Mouse (Mus musculus): Measurements from ENCODE around the gene Smok2b.
"Not testable (repeated sequence)": the region's sequence is repeated elsewhere in the genome, so short reads cannot be mapped to it uniquely, and the experiment has no call there.

The Smok2b gene

GRCm38 (mm10) chr17:13240807-13241727 is 11.0 kb downstream of the Smok2b start:
- DNase-seq = not testable (repeated sequence)

DNA sequence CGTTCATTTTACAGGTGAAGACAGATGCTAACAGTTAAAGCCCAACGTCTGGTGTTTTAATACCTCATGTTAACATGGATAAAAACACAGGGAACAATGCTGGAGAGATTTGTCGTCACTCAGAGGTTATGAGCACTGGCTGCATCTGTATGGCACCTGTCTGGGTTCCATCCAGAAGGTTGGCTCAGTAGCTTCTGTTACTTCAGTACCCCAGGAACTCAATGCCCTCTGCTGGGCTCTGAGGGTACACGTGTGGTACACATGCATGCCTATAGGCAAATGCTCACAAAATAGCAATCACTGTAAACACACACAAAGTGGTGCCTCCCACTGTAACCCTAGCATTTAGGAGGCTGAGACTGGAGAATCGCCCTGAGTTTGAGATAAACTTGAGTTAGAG is 24.7 kb downstream of the Smok2b start:
- not testable (repeated sequence) for DNase-seq
